Mouse (Mus musculus) spleen, embryonic (tissue): ENCODE measurements around the gene Rsbn1l.
"Not testable (repeated sequence)": the region's sequence is repeated elsewhere in the genome, so short reads cannot be mapped to it uniquely, and the experiment has no call there.

Experiments
- CTCF ChIA-PET: fragments of 350-600 bp; sonication (Branson Sonifier 250); formaldehyde crosslinking; loops from one replicate; lab custom pipeline; 2022; lab: Charles Lee

Gene Rsbn1l

DNA sequence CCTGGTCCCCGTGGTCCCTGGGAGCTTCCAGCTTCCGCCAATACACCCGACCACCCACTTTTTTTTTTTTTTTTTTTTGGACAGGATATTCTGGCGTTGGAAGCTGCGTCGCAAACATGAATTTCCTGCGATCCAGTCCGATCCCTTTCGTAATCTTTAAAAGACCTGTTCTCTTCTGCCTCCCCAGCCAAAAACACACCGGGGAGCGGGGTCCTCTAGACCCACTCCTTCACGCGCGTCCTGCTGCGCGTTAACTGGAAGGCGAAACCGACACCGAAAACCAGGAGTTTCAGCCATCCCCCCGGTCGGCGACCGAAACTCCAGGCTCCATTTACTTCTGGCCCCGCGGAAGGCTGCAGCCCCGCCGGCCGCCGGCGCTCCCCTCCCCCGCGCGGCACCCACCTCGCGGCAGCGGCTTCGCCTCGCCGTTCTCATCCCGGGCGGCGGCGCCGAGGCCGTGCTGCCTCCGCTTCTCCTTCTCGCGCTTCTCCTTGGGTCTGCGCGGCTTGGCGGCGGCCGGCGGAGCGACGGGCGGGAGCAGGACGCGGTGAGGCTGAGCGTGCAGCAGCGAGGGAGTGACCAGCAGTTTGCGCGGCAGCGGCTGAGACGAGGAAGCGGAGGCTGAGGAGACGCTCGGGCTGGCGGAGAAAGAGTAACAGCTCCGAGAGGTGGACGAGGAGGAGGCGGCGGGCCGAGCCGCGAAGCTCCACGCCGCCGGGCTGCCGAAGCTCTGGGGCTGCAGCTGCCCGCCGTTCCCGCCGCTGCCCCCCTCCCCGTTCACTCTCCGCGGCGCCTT lies 5.1 kb downstream of the Rsbn1l start:
- CTCF ChIA-PET, result interaction anchor here (0.6 to 0.7 kb wide), 3 partner anchors 10 to 39 kb away, joined by 3 to 8 read pairs (median 3); no protein-coding TSS in a partner anchor

DNA sequence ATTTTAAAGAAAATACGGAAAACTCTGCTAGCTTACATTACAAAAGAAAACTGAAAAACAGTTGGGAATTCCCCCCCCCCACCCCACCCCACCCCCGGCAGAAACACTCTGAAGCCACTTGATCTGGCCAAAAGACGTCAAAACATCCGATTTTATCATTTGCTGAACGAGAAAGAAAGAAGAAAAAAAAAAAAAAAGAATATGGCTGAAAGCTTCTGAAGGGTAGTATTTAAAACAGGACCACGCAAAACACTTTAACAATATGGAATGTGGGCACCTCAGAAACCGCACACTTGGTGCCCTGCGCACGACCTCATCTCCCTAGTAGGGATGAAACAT lies 5.7 kb downstream of the Rsbn1l start:
- CTCF ChIA-PET, result interaction anchor here (0.6 to 0.7 kb wide), 2 partner anchors 10 to 38 kb away, joined by 3 to 8 read pairs; no protein-coding TSS in a partner anchor

DNA sequence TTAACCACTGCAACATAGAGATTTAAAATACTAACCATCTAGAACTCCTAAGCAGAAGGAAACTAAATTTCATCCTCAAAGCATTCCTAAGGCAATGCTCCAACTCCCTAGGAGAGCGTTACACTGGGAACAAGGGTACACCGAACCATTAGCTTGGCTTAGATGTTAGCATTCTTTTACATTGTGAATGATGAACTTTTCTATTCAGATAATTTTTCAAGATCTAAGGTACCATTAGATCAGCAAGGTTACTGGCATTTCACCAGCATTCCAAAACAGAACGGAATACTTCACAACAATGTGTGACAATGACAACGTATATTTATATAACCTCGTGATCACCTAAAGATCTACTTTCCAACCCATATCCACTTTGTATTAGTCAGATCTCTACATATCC lies 6.1 kb downstream of the Rsbn1l start:
- CTCF ChIA-PET, result interaction anchor here (0.7 kb wide), 2 partner anchors 9 kb away, joined by 3 read pairs; no protein-coding TSS in a partner anchor

DNA sequence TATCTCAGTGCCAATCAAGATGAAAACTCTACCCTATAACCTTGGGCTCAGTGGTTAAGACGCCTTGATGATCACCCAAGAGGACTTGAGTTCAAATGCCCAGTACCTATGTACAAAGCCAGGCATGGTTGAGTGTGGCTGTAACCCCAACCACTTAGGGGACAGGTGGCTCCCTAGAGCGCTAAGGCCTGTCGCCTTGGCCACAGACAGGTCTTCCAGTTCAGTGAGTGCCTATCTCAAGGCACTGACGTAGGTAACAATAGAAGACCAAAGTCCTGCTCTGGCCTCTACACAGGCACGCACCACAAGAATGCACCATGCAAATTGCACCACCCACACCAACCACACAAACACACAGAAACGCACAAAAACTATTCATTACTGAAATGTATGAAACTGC lies 9.3 kb downstream of the Rsbn1l start:
- CTCF ChIA-PET, result interaction anchor here (0.6 to 1.2 kb wide), 4 partner anchors 33 to 758 kb away, joined by 3 to 20 read pairs (median 4); no protein-coding TSS in a partner anchor

DNA sequence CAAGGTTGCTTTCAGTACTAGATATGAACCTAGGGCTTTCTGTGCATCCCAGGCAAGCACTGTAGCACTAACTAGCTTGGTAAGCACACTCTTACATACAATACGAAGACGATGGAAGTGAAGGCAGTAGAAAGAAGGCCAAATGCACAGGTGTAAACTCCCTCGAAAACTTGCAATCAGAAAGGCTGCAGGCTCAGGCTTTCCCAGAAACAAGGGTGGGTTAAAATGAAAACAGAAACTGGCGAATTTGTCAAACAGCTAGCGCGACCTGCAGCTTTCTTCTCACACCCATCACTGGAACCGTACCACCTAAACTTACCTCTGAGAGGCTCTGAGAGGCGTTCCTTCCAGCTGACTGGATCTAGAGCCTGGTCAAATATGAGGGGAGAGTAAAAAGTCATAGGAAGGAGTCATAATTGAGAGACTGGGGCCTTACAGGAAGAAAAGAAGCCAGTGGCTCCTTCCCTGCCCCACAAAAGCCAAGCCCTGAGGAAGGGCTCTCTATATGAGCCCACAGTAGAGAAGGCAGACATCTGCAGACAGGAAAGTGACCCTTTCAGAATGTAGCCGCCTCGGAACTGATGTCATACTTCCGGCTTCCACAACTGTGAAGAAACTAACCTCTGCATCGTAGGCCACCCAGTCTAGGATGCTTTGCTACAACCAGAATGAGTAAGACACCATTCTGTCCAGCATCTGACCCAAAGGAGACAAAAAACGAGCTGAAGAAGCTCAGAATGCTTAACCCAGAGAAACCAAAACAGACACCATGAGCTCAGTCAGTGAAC lies 11.0 kb downstream of the Rsbn1l start:
- CTCF ChIA-PET, result interaction anchor here (0.5 kb wide), 1 partner anchor 437 kb away, joined by 3 read pairs; no protein-coding TSS in a partner anchor

DNA sequence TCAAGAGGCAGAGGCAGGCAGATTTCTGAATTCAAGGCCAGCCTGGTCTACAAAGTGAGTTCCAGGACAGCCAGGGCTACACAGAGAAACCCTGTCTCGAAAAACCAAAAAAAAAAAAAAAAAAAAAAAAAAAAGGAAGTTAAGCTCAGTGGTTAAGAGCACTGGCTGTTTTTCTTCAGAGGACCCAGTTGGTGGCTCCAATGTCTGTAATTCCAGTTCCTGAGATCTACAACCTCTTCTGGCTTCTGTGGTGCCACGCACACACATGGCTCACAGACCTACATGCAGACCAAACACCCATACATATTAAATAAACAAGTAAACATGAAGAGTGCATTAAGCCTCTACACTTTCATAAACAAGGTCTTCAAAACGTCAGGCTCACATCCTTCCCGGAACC lies 12.4 kb downstream of the Rsbn1l start:
- CTCF ChIA-PET, result not testable (repeated sequence)

DNA sequence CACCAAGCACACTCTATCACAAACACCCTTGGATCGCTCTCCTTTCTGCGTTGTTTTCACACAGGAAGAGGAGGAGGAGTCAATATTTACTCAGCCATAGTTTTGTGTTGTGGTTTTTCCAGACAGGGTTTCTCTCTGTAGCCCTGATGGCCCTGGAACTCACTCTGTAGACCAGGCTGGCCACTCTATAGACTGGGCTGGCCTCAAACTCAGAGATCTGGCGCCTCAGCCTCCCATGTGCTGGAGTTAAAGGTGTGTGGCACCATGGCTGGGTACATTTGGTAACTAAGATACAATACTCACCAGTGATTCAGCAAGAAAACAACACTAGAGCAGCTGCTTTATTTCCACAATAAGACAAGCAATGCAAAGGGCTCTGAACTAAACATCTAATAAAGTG lies 13.7 kb downstream of the Rsbn1l start:
- CTCF ChIA-PET, result no interaction called here

DNA sequence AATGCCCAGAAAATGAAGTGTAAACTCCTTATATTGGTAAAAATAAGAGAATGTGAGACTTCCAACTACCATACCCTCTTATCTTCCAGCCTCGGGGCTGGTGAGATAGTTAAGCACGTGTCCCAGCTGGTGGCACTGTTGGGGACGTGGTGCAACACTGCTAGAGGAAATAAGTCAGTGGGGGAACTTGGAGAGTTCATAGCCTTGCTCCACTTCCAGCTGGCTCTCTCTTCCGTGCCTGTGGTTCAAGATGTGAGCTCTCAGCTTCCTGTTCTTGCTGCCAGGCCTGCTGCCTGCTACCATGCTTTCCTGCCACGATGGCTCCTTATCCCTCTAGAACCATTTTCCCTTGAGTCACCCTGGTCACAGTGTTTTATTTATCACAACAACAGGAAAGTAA lies 15.0 kb downstream of the Rsbn1l start:
- CTCF ChIA-PET, result interaction anchor here (0.6 to 0.8 kb wide), 3 partner anchors 9 to 96 kb away, joined by 3 to 9 read pairs (median 3); no protein-coding TSS in a partner anchor

DNA sequence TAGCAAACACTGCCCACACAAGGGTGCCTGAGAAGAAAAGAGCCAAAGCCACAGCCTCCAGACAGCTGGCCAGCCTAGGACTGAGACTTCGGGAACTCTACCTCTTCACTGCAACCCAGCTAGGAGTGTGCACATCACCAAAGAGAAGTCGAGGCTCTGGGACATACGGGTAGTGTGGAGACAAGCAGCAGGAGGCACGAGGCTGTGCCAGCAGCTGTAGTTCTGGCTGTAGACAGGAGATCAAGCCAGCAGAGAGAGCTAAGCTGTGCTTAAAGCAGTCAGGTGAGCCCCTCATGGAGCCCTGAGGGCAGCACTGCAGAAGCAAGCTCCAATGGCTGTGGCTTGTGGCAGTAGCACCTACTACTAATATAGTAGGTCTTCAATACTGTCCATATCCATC lies 15.5 kb downstream of the Rsbn1l start:
- CTCF ChIA-PET, result interaction anchor here (0.6 to 0.8 kb wide), 2 partner anchors 10 to 95 kb away, joined by 3 to 9 read pairs; no protein-coding TSS in a partner anchor

DNA sequence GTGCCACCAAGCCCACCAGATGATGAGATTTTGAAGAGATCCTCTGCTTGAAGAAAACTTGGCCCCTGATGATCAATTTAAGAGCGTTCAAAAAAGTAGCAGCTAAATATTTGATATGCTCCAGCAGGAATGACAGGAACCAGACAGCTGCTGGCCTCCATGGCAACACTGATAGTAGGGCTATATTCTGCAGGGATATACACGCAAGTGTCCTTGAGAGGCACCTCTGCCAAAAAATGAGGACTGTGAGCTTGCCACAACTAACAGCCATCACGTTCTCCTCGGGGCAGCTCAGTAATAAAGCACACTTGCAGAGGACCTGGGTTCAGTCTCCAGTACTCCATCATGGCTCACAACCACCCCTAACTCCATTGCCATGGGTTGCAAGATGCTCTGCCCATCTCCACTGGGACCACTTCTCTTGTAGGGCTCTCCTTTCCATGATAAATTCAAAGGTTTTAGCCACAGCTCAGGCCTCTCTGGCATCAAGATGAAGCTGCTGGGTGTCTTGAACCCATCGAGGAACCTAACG lies 16.1 kb downstream of the Rsbn1l start:
- CTCF ChIA-PET, result no interaction called here

DNA sequence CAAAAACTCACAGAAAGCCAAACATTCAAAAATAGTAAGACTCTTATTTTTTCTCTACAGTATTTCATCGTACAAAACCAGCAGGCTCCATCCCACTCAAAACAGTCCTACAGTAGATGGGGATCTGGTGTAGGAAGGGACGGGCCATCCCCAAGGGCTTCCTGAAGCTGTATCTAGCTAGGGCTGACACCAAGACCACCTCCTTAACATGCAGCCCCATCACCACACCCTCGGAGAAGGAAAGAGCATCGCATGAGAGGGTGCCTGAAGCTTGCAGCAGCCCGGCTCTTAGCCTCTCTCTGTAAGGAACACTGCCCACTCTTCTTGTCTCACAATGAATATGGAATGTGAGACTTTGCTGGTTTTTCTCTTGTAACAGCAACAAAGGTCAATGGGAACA lies 17.7 kb downstream of the Rsbn1l start:
- CTCF ChIA-PET, result no interaction called here

DNA sequence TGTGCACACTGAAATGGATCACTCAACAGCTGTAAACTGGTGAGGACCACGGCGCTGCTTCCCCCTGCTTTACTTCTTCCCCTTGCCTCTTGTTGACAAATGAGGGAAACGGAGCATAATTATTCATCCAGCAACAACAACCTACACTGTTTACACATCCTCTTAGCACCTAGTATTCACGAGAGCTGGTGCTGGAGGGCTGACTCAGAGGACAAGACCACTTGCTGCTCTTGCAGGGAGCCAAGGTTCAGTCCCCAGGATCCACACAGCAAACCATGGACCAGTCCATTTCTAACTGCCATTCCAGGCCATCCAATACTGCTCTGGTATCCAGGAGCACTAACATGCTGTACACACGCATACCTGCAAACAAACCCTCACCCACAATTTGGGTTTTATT lies 20.3 kb downstream of the Rsbn1l start:
- CTCF ChIA-PET, result interaction anchor here (0.7 kb wide), 1 partner anchor 38 kb away, joined by 8 read pairs; no protein-coding TSS in a partner anchor

DNA sequence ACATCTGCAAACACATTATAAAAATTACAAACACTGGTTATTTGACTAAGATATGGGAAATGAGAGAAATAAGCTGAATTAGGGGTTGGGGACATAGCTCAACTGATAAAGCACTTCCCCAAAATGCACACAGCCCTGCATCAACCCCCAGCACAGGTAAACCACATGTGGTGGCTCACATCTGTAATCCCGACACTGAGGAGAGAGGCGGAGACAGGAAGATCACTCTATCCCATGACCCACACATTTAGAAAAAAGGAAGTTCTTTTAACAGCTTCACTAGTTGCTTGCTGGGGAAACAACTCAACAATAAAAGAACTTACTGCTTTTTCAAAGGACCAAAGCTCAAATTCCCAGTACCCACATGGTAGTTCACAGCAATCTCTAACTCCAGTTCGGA lies 23.6 kb downstream of the Rsbn1l start:
- CTCF ChIA-PET, result interaction anchor here (0.7 kb wide), 1 partner anchor 206 kb away, joined by 3 read pairs; no protein-coding TSS in a partner anchor

DNA sequence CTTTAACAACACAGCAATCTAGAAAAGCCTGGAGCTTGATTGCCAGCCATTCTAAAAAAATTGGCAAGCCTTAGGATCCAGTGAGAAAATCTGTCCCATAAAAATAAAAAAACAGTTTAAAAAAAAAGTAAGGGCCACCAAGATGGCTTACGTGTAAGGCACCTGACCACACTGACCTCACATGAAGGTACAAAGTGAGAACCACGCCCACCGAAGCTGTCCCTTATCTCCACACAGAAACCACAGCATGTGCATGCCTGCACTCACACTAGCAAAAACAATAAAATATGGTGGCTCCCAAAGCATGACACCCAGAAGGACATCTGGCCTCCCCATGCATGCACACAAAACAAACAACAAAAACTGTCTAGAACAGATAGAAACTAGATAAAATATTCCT lies 24.9 kb downstream of the Rsbn1l start:
- CTCF ChIA-PET, result interaction anchor here (0.5 kb wide), 1 partner anchor 18 kb away, joined by 3 read pairs; no protein-coding TSS in a partner anchor

DNA sequence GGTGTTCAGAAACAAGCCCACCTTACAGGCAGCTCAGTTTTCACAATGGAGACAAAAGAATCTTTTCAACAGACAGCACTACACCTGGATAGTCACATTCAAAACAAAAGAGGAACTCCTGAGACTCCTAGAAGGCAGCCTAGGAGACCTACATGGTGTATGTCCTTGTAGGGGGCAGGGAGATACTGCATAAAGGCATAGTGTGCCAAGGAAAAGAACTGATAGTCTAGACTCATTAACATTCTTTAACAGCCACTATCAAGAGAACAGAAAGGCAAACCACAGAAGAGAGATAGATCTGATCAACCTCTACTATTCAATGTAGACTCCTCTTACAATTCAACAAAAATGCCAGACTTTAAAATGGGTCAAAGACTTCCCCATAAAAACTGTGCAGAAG lies 25.8 kb downstream of the Rsbn1l start:
- CTCF ChIA-PET, result no interaction called here

DNA sequence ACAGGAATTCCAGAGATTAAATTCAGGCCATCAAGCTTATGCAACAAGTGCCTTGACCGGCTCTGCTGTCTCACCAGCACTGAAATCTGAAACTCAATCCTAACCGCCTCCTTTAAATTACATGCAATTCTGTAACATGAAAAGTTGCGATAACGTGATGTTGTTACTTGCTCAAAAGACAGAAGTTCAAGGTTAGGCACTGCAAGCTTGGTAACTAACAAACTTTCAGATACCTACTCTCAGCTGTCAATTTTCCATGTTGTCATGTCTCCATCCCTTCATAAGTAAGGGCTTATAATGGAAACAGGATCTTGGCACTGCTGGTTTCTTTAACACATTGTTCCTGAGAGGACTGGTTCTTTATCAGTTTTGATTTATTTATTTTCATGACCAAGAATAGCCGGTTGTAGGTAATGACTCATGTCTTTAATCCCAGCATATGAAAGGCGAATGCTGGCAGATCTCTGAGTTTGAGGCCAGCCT lies 26.5 kb downstream of the Rsbn1l start:
- CTCF ChIA-PET, result interaction anchor here (0.7 kb wide), 1 partner anchor 19 kb away, joined by 3 read pairs; no protein-coding TSS in a partner anchor

DNA sequence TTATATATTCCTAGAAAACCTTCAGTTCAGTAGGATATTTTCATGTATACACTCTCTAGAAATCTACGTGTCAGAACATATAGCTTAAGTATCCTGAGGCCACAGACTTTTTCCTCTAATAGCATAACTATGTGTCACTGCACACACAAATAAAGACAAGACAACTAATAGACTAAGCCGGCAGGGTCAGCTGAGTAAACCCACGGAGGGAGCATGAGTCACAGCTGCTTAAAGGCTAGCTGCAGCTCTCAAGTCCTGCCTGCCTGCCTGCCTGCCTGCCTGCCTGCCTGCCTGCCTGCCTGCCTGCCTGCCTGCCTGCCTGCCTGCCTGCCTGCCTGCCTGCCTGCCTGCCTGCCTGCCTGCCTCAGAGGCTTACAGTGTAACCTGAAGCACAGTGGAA lies 30.7 kb downstream of the Rsbn1l start:
- CTCF ChIA-PET, result interaction anchor here (1.6 kb wide), 1 partner anchor 13 kb away, joined by 4 read pairs; no protein-coding TSS in a partner anchor

DNA sequence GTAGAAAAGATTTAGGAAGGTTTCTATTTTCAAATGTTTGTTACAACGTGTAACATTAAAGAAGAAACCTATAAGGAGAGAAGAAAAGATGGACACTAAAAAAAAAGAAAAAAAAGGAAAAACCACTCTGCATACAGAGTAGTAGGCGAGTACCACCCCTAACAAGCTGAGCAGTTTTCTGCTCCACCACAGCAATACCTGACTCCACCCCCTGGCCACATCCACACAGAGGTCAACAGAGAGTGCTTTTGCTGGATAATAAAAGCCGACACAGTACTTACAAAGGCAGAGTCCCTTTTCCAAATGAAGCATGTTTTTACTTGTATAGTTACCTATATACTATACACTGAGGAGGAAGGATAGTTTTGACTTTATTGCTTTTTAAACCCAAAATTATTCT lies 31.6 kb downstream of the Rsbn1l start:
- CTCF ChIA-PET, result interaction anchor here (1.6 kb wide), 1 partner anchor 12 kb away, joined by 4 read pairs; no protein-coding TSS in a partner anchor

DNA sequence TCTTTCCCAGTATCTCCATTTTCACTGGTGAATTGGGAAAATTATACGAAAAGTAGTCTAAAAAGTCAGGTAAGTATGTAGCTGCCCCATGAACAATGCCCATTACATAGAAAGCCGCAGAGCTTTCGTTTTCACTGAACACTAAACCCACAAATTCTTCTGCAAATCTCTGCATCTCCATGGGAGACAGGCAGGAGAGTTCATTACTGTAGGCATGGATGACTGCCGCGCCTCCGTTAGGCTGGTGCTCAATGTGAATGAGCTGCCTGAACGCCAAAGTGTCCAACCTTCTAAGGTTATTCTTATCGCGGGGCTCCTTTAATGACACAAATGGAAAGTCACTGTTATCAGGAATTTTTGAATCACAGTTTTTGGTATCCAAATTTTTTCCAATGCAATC lies 36.6 kb downstream of the Rsbn1l start:
- CTCF ChIA-PET, result no interaction called here

DNA sequence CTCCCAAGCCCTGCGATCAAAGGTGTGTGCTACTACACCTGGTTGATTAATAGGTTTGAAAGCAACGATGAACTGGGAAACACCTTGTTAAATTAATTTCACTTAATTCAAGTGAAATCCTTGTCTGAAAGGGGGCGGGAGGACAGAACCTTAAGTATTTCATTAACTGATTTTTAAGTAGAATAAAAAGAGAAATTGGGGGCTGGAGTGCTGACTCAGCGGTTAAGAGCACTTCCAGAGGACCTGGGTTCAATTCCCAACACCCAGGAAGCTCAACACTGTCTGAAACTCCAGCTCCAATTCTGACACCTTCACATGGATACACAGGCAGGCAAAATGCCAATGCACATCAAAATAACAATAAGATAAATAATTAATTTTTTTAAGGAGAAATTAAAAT lies 37.2 kb downstream of the Rsbn1l start:
- CTCF ChIA-PET, result no interaction called here
